Mouse (Mus musculus) MEL (cell line): Measurements from ENCODE around the gene Igf2bp2. TPM values are rescaled to one million over a fixed set of nuclear protein-coding genes. Genes with fewer than 3 reads are reported as not detected.

Experiments
- DNase-seq: peaks from one replicate; pipeline ENCODE4 v3.0.0; 2011; ENCODE audit warnings: low read depth, low spot score
- H3K27ac ChIP-seq: 2 replicates; pipeline ENCODE4 v1.5.1; 2012; ENCODE audit warnings: low read depth, mild to moderate bottlenecking, control low read depth, low read length, moderate library complexity; ENCODE audit not compliant: control insufficient read depth
- H3K27me3 ChIP-seq, 2 experiments: fragments of 150-350 bp in 1 of 2; sonication (generic) in 1 of 2; 2 replicates each; pipeline ENCODE4 v1.6.1; 2012; ENCODE audit warnings: low read length in 2 of 2, mild to moderate bottlenecking in 2 of 2, improper control_type of control experiment in 1 of 2, moderate library complexity in 1 of 2; ENCODE audit not compliant: insufficient read depth in 2 of 2, control insufficient read depth in 1 of 2
- H3K36me3 ChIP-seq, 2 experiments: 2 replicates each; pipeline ENCODE4 v1.6.1; 2012 to 2014; ENCODE audit warnings: low read length in 2 of 2, improper control_type of control experiment in 1 of 2, inconsistent platforms in 1 of 2, mild to moderate bottlenecking in 1 of 2; ENCODE audit not compliant: insufficient read depth in 2 of 2, control insufficient read depth in 1 of 2
- H3K4me1 ChIP-seq, 2 experiments: fragments of 150-350 bp in 1 of 2; sonication (generic) in 1 of 2; 2 replicates each; pipeline ENCODE4 v1.6.1; 2012; ENCODE audit warnings: low read length in 2 of 2, improper control_type of control experiment in 1 of 2, mild to moderate bottlenecking in 1 of 2; ENCODE audit not compliant: insufficient read depth in 2 of 2, control insufficient read depth in 1 of 2
- H3K4me3 ChIP-seq, 2 experiments: fragments of 150-350 bp in 1 of 2; sonication (generic) in 1 of 2; 2 replicates each; pipeline ENCODE4 v1.5.1; 2012; ENCODE audit warnings: low read depth in 2 of 2, low read length in 2 of 2, mild to moderate bottlenecking in 2 of 2, moderate library complexity in 2 of 2, control low read depth in 1 of 2, improper control_type of control experiment in 1 of 2; ENCODE audit not compliant: control insufficient read depth in 1 of 2, insufficient read depth in 1 of 2
- H3K79me2 ChIP-seq: 2 replicates; pipeline ENCODE4 v1.6.1; 2012; ENCODE audit warnings: mild to moderate bottlenecking, low read length, moderate library complexity; ENCODE audit not compliant: control insufficient read depth, poor library complexity, insufficient read depth
- H3K9ac ChIP-seq: 2 replicates; pipeline ENCODE4 v1.6.1; 2012; ENCODE audit warnings: low read depth, mild to moderate bottlenecking, control low read depth, low read length, moderate library complexity; ENCODE audit not compliant: control insufficient read depth, poor library complexity, severe bottlenecking
- H3K9me3 ChIP-seq: fragments of 150-350 bp; sonication (generic); replicated peaks from 2 replicates; pipeline ENCODE4 v1.6.1; 2012; ENCODE audit warnings: mild to moderate bottlenecking, low read length, improper control_type of control experiment, moderate library complexity; ENCODE audit not compliant: insufficient read depth
- CHD2 ChIP-seq: IDR thresholded peaks from 2 replicates; pipeline ENCODE4 v1.6.1; 2011; ENCODE audit warnings: low read length, improper control_type of control experiment
- ELF1 ChIP-seq: IDR thresholded peaks from 2 replicates; pipeline ENCODE4 v1.6.1; 2014; ENCODE audit warnings: low read depth, mild to moderate bottlenecking, inconsistent platforms, low read length, improper control_type of control experiment, moderate library complexity
- EP300 ChIP-seq, 2 experiments: IDR thresholded peaks; 2 replicates each; pipeline ENCODE4 v1.6.1; 2011; ENCODE audit warnings: improper control_type of control experiment in 2 of 2, low read length in 2 of 2, low read depth in 1 of 2, mild to moderate bottlenecking in 1 of 2
- ETS1 ChIP-seq: IDR thresholded peaks from 2 replicates; pipeline ENCODE4 v1.6.1; 2012; ENCODE audit warnings: low read depth, mild to moderate bottlenecking, inconsistent platforms, low read length, improper control_type of control experiment, moderate library complexity
- GABPA ChIP-seq: IDR thresholded peaks from 2 replicates; pipeline ENCODE4 v1.6.1; 2012; ENCODE audit warnings: low read depth, mild to moderate bottlenecking, inconsistent platforms, low read length, improper control_type of control experiment, moderate library complexity
- GATA1 ChIP-seq: IDR thresholded peaks from 2 replicates; pipeline ENCODE4 v1.6.1; 2011; ENCODE audit warnings: low read depth, low read length, improper control_type of control experiment
- HCFC1 ChIP-seq: IDR thresholded peaks from 2 replicates; pipeline ENCODE4 v1.6.1; 2012; ENCODE audit warnings: low read depth, mild to moderate bottlenecking, inconsistent platforms, low read length, improper control_type of control experiment, moderate library complexity
- MAX ChIP-seq: IDR thresholded peaks from 2 replicates; pipeline ENCODE4 v1.6.1; 2011; ENCODE audit warnings: low read length, improper control_type of control experiment
- MAZ ChIP-seq: IDR thresholded peaks from 2 replicates; pipeline ENCODE4 v1.6.1; 2012; ENCODE audit warnings: low read depth, mild to moderate bottlenecking, inconsistent platforms, low read length, improper control_type of control experiment
- MEF2A ChIP-seq: IDR thresholded peaks from 2 replicates; pipeline ENCODE4 v1.6.1; 2014; ENCODE audit warnings: low read depth, mild to moderate bottlenecking, inconsistent platforms, low read length, improper control_type of control experiment; ENCODE audit not compliant: poor library complexity, insufficient replicate concordance, severe bottlenecking; ENCODE audit errors: extremely low read depth
- MXI1 ChIP-seq: IDR thresholded peaks from 2 replicates; pipeline ENCODE4 v1.6.1; 2011; ENCODE audit warnings: mild to moderate bottlenecking, low read depth, low read length, improper control_type of control experiment
- MYC ChIP-seq: IDR thresholded peaks from 2 replicates; pipeline ENCODE4 v1.6.1; 2011; ENCODE audit warnings: low read depth, mild to moderate bottlenecking, low read length, improper control_type of control experiment, moderate library complexity
- POLR2A ChIP-seq, 2 experiments: IDR thresholded peaks; 2 replicates each; pipeline ENCODE4 v1.6.1; 2011 to 2012; ENCODE audit warnings: low read length in 2 of 2, mild to moderate bottlenecking in 2 of 2, control low read depth in 1 of 2, improper control_type of control experiment in 1 of 2, low read depth in 1 of 2, moderate library complexity in 1 of 2; ENCODE audit not compliant: control insufficient read depth in 1 of 2, insufficient read depth in 1 of 2, poor library complexity in 1 of 2
- TBP ChIP-seq: IDR thresholded peaks from 2 replicates; pipeline ENCODE4 v1.8.0; 2011; ENCODE audit warnings: low read depth, low read length, improper control_type of control experiment
- UBTF ChIP-seq: IDR thresholded peaks from 2 replicates; pipeline ENCODE4 v1.6.1; 2012; ENCODE audit warnings: low read depth, mild to moderate bottlenecking, inconsistent platforms, low read length, improper control_type of control experiment, moderate library complexity, borderline replicate concordance; ENCODE audit not compliant: insufficient read depth
- USF1 ChIP-seq: IDR thresholded peaks from 2 replicates; pipeline ENCODE4 v1.6.1; 2014; ENCODE audit warnings: low read depth, mild to moderate bottlenecking, inconsistent platforms, low read length, improper control_type of control experiment, moderate library complexity
- USF2 ChIP-seq, 2 experiments: IDR thresholded peaks; 2 replicates each; pipeline ENCODE4 v1.6.1; 2011 to 2012; ENCODE audit warnings: improper control_type of control experiment in 2 of 2, low read length in 2 of 2, borderline replicate concordance in 1 of 2, inconsistent platforms in 1 of 2, low read depth in 1 of 2, mild to moderate bottlenecking in 1 of 2; ENCODE audit not compliant: insufficient read depth in 1 of 2
- ZC3H11A ChIP-seq: IDR thresholded peaks from 2 replicates; pipeline ENCODE4 v1.6.1; 2012; ENCODE audit warnings: low read depth, mild to moderate bottlenecking, inconsistent platforms, low read length, improper control_type of control experiment
- ZKSCAN1 ChIP-seq: IDR thresholded peaks from 2 replicates; pipeline ENCODE4 v1.6.1; 2012; ENCODE audit warnings: low read depth, mild to moderate bottlenecking, inconsistent platforms, low read length, improper control_type of control experiment, moderate library complexity
- ZNF384 ChIP-seq: IDR thresholded peaks from 2 replicates; pipeline ENCODE4 v1.6.1; 2012; ENCODE audit warnings: low read depth, mild to moderate bottlenecking, inconsistent platforms, low read length, improper control_type of control experiment
- polyA plus RNA-seq, 2 experiments: library from polyadenylated mRNA; stranded (reverse) in 1 of 2; unstranded in 1 of 2; fragments of >175 nt in 1 of 2; fragments of >200 nt in 1 of 2; gene quantifications; 2 replicates each; pipeline versions ENCODE4 v1.2.1 to v1.2.4; 2012; ENCODE audit warnings: low replicate concordance in 2 of 2, low read depth in 1 of 2; ENCODE audit not compliant: insufficient read length in 2 of 2, insufficient read depth in 1 of 2, missing spikeins in 1 of 2
- total RNA-seq: library from RNA; depleted of rRNA; stranded (reverse); fragments of 300-350 nt; gene quantifications from 2 replicates; pipeline ENCODE4 v1.2.3, GENCODE M21; 2012

Igf2bp2 gene
- total and polyA plus RNA-seq, 3 experiments, result 0.23 to 0.86 TPM; not detected in 1

DNA sequence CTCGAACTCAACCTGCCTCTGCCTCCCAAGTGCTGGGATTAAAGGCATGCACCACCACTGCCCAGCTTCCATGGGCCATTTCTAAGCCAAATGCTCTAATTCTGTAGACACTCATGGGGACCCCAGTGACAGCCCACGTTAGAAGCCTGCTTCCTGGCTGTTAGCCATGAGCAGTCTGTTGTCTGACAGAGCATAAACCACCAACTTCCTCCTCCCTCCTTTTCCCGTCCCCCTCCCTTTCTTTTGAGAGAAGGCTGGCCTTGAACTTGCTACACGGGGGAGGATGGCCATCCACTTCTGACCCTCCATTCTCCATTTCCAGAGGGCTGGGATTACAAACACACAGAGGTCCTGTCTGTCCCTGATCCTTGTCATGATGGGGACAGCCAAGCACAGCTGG lies 100.8 kb downstream of the Igf2bp2 start:
- peak; percentile 74 for DNase-seq
- peaks cover 0 to 5% of the 10 kb centered on the region in 2 experiments; a peak in 1 of 4 replicates for H3K36me3 ChIP-seq
- no peaks in the 10 kb centered on the region for H3K79me2 ChIP-seq
- H3K27me3 ChIP-seq, result no peaks in the 10 kb centered on the region
- peaks cover 2 to 10% of the 10 kb centered on the region in 2 experiments; a peak in 3 of 4 replicates for H3K4me1 ChIP-seq
- TF ChIP-seq ETS1, result 0 out of 2 replicates have a peak, but pooled peaks have one; percentile 13
- TF ChIP-seq HCFC1, result no peak
- TF ChIP-seq MXI1, result peak; percentile 36; the same call in 1 of the 2 replicates
- TF ChIP-seq EP300 (IDR thresholded peaks at IDR 0.05; ENCODE audit: low read depth in 1 of 2, low read length in 2 of 2), result no peak; a peak in 1 of 4 replicates
- TF ChIP-seq POLR2A (IDR thresholded peaks at IDR 0.05; ENCODE audit: control insufficient read depth in 1 of 2, insufficient read depth in 1 of 2, low read depth in 1 of 2, low read length in 2 of 2, poor library complexity in 1 of 2), result 0 out of 4 replicates have a peak, but pooled peaks of 1 of the 2 experiments have one; percentile 3
- no peak for TF ChIP-seq MEF2A
- TF ChIP-seq MAZ, result peak; percentile 77
- no peak for TF ChIP-seq ZC3H11A
- H3K9ac ChIP-seq, result peak overlapping the region; percentile 39; the same call in 1 of the 2 replicates
- no peaks in the 10 kb centered on the region for H3K9me3 ChIP-seq
- H3K4me3 ChIP-seq, result peak overlapping the region; percentile 21 to 49
- no peak overlapping the region for H3K27ac ChIP-seq

DNA sequence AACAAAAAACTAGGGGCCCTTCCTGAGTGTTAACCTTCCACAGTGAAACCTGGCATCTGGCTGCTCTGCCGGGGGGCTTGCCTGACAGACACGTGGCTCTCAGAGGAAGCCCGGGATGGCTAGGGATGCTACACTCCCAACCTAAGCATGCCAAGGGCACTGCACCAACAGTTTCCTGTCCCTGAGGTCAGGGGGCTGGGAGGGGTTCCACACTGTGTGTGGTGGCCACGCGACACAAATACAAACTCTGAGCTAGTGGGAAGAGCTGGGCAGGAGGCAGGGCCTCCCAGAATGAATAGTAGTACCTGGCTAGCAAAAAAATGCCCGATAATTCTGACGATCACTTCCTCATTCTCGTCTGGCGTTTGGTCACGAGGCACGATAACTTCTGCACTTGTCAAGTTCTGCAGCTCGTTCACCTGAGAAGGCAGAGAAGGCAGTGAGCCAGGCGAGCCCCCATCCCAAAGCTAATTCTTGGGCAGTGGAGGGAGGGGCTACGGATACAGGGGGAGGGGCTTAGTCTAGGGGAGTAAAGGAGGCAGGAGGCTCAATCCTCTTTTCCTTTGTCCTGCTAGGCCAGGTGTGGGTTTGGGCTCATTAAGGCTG lies 101.4 kb downstream of the Igf2bp2 start:
- H3K79me2 ChIP-seq, result no peaks in the 10 kb centered on the region
- peaks cover 0 to 7% of the 10 kb centered on the region in 2 experiments; a peak in 1 of 4 replicates for H3K36me3 ChIP-seq
- peak overlapping the region; percentile 21 to 49 for H3K4me3 ChIP-seq
- peaks cover 2 to 10% of the 10 kb centered on the region in 2 experiments; a peak in 3 of 4 replicates for H3K4me1 ChIP-seq
- no peak for TF ChIP-seq POLR2A (IDR thresholded peaks at IDR 0.05; ENCODE audit: control insufficient read depth in 1 of 2, insufficient read depth in 1 of 2, low read depth in 1 of 2, low read length in 2 of 2, poor library complexity in 1 of 2)
- TF ChIP-seq GABPA, result no peak
- TF ChIP-seq UBTF, result no peak
- TF ChIP-seq ZKSCAN1, result no peak
- TF ChIP-seq CHD2, result no peak
- TF ChIP-seq MAX, result peak; percentile 10; the same call in 1 of the 2 replicates
- TF ChIP-seq ZNF384, result peak; percentile 73
- TF ChIP-seq GATA1, result peak; percentile 20; the same call in 1 of the 2 replicates
- TF ChIP-seq TBP, result no peak
- peak; percentile 64 for TF ChIP-seq MXI1
- TF ChIP-seq ELF1, result peak; percentile 53; the same call in 1 of the 2 replicates
- peak; percentile 59; the same call in 1 of the 2 replicates for TF ChIP-seq MYC
- TF ChIP-seq EP300 (IDR thresholded peaks at IDR 0.05; ENCODE audit: low read depth in 1 of 2, low read length in 2 of 2), result peak; percentile 44 to 53; a peak in 3 of 4 replicates
- TF ChIP-seq ETS1, result 0 out of 2 replicates have a peak, but pooled peaks have one; percentile 8
- TF ChIP-seq USF2 (IDR thresholded peaks at IDR 0.05; ENCODE audit: borderline replicate concordance in 1 of 2, insufficient read depth in 1 of 2, low read depth in 1 of 2, low read length in 2 of 2), result no peak
- TF ChIP-seq USF1, result peak; percentile 84
- no peak for TF ChIP-seq MAZ
- no peak for TF ChIP-seq HCFC1
- no peaks in the 10 kb centered on the region for H3K27me3 ChIP-seq
- DNase-seq, result peak; percentile 79
- no peaks in the 10 kb centered on the region for H3K9me3 ChIP-seq
- no peak overlapping the region for H3K27ac ChIP-seq
- H3K9ac ChIP-seq, result peak overlapping the region; percentile 39
